Mouse (Mus musculus) neural tube, embryonic 15.5 days (tissue): ENCODE measurements around the gene Tspyl1. TPM values are rescaled to one million over a fixed set of nuclear protein-coding genes. Genes with fewer than 3 reads are reported as not detected.
"Not testable (repeated sequence)": the region's sequence is repeated elsewhere in the genome, so short reads cannot be mapped to it uniquely, and the experiment has no call there.

Source experiments
- ATAC-seq: fragments of 200-750 bp; cut with Nextera tagmentation; 2 replicates; pipeline ENCODE4 v1.8.0; 2017; ENCODE audit warnings: mild to moderate bottlenecking, moderate TSS enrichment, moderate library complexity; ENCODE audit not compliant: low FRiP score
- H3K27ac ChIP-seq: fragments of 300-500 bp; sonication (generic); replicated peaks from 2 replicates; pipeline ENCODE4 v1.5.1; 2015; ENCODE audit warnings: mild to moderate bottlenecking, inconsistent platforms
- H3K27me3 ChIP-seq: fragments of 300-500 bp; sonication (generic); replicated peaks from 2 replicates; pipeline ENCODE4 v1.6.1; 2015; ENCODE audit warnings: inconsistent platforms
- H3K36me3 ChIP-seq: fragments of 300-500 bp; sonication (generic); 2 replicates; pipeline ENCODE4 v1.6.1; 2015; ENCODE audit warnings: inconsistent platforms
- H3K4me1 ChIP-seq: fragments of 300-500 bp; sonication (generic); 2 replicates; pipeline ENCODE4 v1.6.1; 2015; ENCODE audit warnings: inconsistent platforms
- H3K4me2 ChIP-seq: fragments of 300-500 bp; sonication (generic); 2 replicates; pipeline ENCODE4 v1.6.1; 2015; ENCODE audit warnings: inconsistent platforms, mild to moderate bottlenecking, moderate library complexity
- H3K4me3 ChIP-seq: fragments of 300-500 bp; sonication (generic); replicated peaks from 2 replicates; pipeline ENCODE4 v1.5.1; 2015; ENCODE audit warnings: mild to moderate bottlenecking, inconsistent platforms
- H3K9ac ChIP-seq: fragments of 300-500 bp; sonication (generic); replicated peaks from 2 replicates; pipeline ENCODE4 v1.6.1; 2015; ENCODE audit warnings: mild to moderate bottlenecking, inconsistent platforms
- H3K9me3 ChIP-seq: fragments of 300-500 bp; sonication (generic); replicated peaks from 2 replicates; pipeline ENCODE4 v1.6.1; 2016; ENCODE audit warnings: inconsistent platforms
- WGBS: fragments of 180-500 bp; shearing (Covaris S2); methylation state at CpG from one replicate; pipeline ENCODE4 v1.1.7; 2015; ENCODE audit warnings: mixed read lengths; 5-methylcytosine and 5-hydroxymethylcytosine counted together
- polyA plus RNA-seq: library from polyadenylated mRNA; unstranded; fragments of >200 nt; fragmentation: Nextera tagmentation; extraction: Ambion mirVana; gene quantifications from 2 replicates; pipeline ENCODE4 v1.2.1, GENCODE M21; 2015

Tspyl1 gene
- polyA plus RNA-seq = 139 and 158 TPM in 2 replicates

DNA sequence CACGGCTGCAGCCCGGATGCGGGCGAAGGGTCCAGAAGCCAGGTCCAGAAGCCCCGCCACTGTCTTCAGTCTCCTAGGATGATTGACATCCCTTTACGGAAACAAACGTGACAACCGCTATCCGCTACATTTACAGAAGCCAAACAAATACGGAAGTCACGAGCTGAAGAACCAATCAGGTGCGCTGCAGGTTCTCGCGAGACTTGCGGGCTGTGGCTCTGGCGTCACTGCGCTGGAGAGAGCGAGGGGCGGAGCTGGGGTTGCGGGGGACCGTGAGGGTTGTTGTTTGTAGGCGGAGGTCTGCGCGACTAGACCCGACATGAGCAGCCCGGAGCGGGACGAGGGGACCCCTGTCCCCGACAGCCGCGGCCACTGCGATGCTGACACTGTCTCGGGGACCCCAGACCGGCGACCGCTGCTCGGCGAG is at the start of gene Tspyl1:
Gene Tspyl1 (plus strand): TSS at position 229 of the 427 bp plus-strand sequence.
- Histone ChIP-seq H3K4me3 (peak within 1 kb of the TSS; percentile 71), H3K36me3 (peaks cover under 1% of the 10 kb centered on the region; the same call in 1 of the 2 replicates), H3K27me3 (no peaks in the 10 kb centered on the region), H3K9me3 (no peaks in the 10 kb centered on the region), H3K4me2 (peak within 1 kb of the TSS; percentile 73), H3K27ac (peak within 1 kb of the TSS; percentile 89), H3K4me1 (peaks cover 24% of the 10 kb centered on the region), H3K9ac (peak within 1 kb of the TSS; percentile 90)
- ATAC-seq = peak; percentile 99
- WGBS = 0% methylated on average over 38 of the region's 38 CpGs

DNA sequence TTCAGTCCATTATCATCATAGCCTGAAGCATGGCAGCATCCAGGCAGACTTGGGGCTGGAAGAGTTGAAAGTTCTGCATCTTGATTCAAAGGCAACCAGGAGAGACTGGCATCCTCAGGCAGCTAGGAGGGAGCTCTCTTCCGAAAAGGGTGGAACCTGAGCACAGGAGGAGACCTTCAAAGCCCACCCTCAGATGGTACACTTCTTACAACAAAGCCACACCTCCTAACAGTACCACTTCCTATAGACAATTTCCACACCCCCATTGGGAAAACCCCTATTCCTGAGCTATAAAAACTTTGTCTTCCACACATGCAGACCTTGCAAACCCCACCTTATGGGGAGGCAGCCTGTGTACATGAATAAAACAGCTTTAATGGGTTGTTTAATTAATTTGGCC is 48.6 kb upstream of the Tspyl1 start:
- Histone ChIP-seq H3K4me3 (no peak overlapping the region), H3K9me3 (no peaks in the 10 kb centered on the region), H3K9ac (no peak overlapping the region), H3K4me1 (no peaks in the 10 kb centered on the region), H3K36me3 (no peaks in the 10 kb centered on the region), H3K27ac (no peak overlapping the region), H3K4me2 (no peak overlapping the region), H3K27me3 (no peaks in the 10 kb centered on the region)
- ATAC-seq = no peak
- 50% methylated on average over 1 of the region's 1 CpGs for WGBS

DNA sequence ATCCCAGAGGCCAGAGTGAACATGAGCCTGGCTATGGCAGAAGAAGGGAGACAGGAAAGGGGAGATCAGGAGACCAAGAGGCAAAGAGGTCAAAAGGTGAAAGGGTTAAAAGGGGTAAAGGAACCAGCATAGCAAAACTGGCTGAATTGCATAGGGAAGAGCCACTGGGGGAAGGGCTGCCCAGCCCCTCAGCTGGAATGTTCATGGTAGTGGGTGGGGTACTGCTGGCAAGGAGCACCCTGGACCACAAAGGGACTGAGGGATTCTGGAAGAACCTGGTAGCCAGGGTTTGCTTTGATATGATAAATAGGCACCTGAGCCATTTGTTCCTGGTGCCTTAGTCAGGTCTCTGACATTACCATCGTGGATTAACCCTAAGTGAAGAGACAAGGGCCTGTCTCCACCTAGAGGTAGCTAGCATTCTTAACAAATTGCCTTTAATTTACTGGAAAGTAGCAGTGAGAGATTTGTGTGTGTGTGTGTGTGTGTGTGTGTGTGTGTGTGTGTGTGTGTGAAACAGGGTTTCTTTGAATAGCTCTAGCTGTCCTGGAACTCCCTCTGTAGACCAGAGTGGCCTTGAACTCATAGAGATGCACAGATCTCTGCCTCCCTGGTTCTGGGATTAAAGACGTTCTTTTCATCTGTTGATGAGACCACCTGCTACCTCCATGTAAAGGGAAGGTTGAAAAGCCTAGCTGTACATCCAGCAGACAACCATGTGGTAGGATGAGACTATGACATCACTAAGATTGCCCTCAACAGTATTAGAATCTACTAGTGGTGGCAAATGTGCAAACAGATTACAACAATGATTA is 47.9 kb upstream of the Tspyl1 start:
- no peak for ATAC-seq
- Histone ChIP-seq H3K27ac (no peak overlapping the region), H3K4me2 (no peak overlapping the region), H3K4me1 (no peaks in the 10 kb centered on the region), H3K4me3 (no peak overlapping the region), H3K9ac (no peak overlapping the region), H3K9me3 (no peaks in the 10 kb centered on the region), H3K36me3 (no peaks in the 10 kb centered on the region), H3K27me3 (no peaks in the 10 kb centered on the region)
- WGBS = 17% methylated on average over 2 of the region's 2 CpGs

DNA sequence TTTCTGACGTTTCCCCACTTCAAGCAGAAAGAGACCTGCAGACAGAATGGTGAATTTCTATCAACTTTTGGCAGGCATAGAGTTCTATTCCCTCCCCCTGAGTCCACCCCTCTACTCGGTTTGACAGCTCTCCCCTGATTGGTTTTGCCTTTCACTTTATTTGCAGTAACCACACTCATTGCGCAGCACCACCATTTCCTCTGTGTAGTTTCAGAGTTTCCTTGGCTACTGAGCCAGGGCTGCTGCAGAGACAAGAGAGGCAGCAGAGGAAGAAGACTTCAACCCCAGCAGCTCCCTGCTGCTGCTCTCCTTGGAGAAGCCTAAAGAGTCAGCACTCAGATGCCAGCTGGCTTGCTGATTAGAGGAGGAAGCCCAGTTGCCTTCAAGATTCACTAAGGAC is 46.6 kb upstream of the Tspyl1 start:
- H3K4me3 ChIP-seq = no peak overlapping the region
- H3K9me3 ChIP-seq = no peaks in the 10 kb centered on the region
- no peaks in the 10 kb centered on the region for H3K36me3 ChIP-seq
- H3K4me2 ChIP-seq = no peak overlapping the region
- ATAC-seq = no peak
- 25% methylated on average over 3 of the region's 3 CpGs for WGBS
- no peak overlapping the region for H3K9ac ChIP-seq
- no peaks in the 10 kb centered on the region for H3K27me3 ChIP-seq
- H3K27ac ChIP-seq = no peak overlapping the region
- no peaks in the 10 kb centered on the region for H3K4me1 ChIP-seq

DNA sequence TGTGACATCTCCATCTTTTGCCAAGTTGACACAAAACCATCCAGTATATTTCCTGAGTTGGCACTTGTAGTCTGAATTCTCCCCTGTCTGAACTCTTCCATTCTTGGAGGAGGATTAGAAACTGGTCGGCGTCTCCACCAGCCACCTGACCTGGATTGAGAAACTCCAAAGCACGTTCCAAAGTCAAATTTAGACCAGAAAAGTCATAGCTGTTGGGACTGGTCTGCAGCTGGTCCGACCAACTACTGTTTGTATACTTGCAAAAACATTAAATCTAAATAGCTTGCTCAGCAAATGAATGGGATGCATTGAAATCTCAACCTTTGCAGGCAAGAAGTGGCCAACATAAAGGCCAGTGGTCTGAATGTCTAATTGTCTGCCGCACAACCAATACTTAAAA is 45.4 kb upstream of the Tspyl1 start:
- WGBS = 87% methylated on average over 5 of the region's 5 CpGs
- Histone ChIP-seq H3K4me2 (no peak overlapping the region), H3K4me1 (no peaks in the 10 kb centered on the region), H3K4me3 (no peak overlapping the region), H3K27me3 (no peaks in the 10 kb centered on the region), H3K27ac (no peak overlapping the region), H3K9me3 (no peaks in the 10 kb centered on the region), H3K9ac (no peak overlapping the region), H3K36me3 (no peaks in the 10 kb centered on the region)
- no peak for ATAC-seq

DNA sequence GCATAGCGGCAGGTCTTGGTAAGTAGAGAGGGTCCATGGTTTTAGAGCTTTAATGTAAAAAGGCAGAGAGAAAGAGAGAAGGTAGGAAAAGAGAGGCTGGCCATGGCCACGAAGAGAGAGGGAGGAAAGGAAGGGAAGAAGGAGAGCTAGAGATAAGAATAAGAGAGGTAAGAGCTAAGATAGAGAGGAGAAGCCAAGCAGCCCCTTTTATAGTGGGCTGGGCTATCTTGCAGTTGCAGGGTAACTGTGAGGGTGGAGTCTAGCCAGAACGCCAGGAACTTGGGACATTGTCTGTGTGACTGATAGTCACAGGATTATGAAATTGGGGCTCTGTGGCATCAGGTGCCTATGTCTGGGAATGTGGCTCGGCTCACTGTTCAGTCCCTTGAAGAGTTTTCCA is 43.5 kb upstream of the Tspyl1 start:
- WGBS = 78% methylated on average over 4 of the region's 4 CpGs
- no peak for ATAC-seq
- no peak overlapping the region for H3K4me3 ChIP-seq
- no peaks in the 10 kb centered on the region for H3K36me3 ChIP-seq
- H3K27me3 ChIP-seq = no peaks in the 10 kb centered on the region
- no peak overlapping the region for H3K4me2 ChIP-seq
- no peaks in the 10 kb centered on the region for H3K4me1 ChIP-seq
- H3K9me3 ChIP-seq = no peaks in the 10 kb centered on the region
- no peak overlapping the region for H3K27ac ChIP-seq
- no peak overlapping the region for H3K9ac ChIP-seq

DNA sequence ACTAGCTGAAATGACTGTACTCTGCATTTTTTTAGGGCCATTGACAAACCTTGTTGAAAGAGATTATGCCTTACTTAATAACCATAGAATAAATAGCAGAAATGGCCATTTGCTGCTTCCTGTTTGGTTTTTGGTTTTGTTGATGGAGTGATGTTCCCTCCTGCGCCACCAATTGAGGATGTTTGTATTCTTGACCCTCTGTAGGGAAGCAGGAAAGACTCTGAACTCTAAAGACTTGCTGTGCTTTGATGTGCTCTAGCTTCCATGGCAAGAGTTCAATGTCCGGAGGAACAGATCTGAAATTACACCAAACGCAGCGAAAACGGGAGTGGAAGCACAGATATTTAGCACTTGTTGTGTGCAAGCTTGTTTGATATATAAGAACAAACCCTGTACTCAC is 37.2 kb upstream of the Tspyl1 start:
- Histone ChIP-seq H3K4me2 (no peak overlapping the region), H3K4me3 (no peak overlapping the region), H3K9me3 (no peaks in the 10 kb centered on the region), H3K27me3 (no peaks in the 10 kb centered on the region), H3K36me3 (no peaks in the 10 kb centered on the region), H3K9ac (no peak overlapping the region), H3K4me1 (no peaks in the 10 kb centered on the region), H3K27ac (no peak overlapping the region)
- ATAC-seq = no peak
- WGBS = 86% methylated on average over 5 of the region's 5 CpGs

DNA sequence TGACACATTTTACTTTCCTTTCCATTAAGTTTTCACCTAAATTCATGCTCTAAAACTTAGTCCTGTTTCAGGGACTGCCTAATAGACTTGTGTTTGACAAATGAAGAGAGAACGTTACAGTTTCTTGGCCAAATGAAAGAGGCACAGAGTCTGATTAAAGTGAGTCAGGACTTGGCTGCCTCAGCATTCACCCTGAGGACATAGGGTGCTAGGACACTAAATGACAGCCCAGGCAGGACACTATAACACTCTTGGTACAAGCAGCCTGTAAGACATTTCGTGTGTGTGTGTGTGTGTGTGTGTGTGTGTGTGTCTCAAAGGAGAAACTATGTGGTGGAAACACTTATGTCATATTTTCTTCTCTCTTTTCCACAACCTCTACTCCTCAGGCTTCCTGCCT is 35.9 kb upstream of the Tspyl1 start:
- H3K27me3 ChIP-seq = no peaks in the 10 kb centered on the region
- H3K4me2 ChIP-seq = no peak overlapping the region
- no peak overlapping the region for H3K9ac ChIP-seq
- no peaks in the 10 kb centered on the region for H3K36me3 ChIP-seq
- 80% methylated on average over 2 of the region's 2 CpGs for WGBS
- no peaks in the 10 kb centered on the region for H3K9me3 ChIP-seq
- no peak overlapping the region for H3K27ac ChIP-seq
- no peak overlapping the region for H3K4me3 ChIP-seq
- H3K4me1 ChIP-seq = no peaks in the 10 kb centered on the region
- no peak for ATAC-seq

DNA sequence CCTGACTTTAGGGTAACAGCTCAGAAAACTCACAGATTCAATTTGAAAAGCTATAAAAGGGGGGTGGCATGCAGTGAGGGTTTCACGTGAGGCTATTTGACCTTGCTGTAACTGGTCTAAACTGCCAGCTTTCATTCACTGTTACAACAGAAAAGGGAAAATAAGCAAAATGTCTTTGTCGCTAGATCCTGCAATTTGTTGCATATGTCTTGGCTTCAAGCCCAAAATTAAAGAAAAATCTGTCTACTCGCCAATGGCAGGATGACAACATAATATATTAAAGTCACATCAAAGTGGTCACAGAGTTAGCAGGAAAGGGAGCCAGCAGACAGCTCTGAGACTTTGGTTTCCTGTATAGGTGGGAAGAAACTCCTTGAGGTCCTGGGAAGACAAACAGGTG is 34.2 kb upstream of the Tspyl1 start:
- no peak for ATAC-seq
- no peaks in the 10 kb centered on the region for H3K36me3 ChIP-seq
- no peaks in the 10 kb centered on the region for H3K4me1 ChIP-seq
- H3K9ac ChIP-seq = no peak overlapping the region
- no peaks in the 10 kb centered on the region for H3K27me3 ChIP-seq
- H3K4me3 ChIP-seq = no peak overlapping the region
- H3K27ac ChIP-seq = no peak overlapping the region
- H3K9me3 ChIP-seq = no peaks in the 10 kb centered on the region
- WGBS = 47% methylated on average over 3 of the region's 3 CpGs
- H3K4me2 ChIP-seq = no peak overlapping the region

DNA sequence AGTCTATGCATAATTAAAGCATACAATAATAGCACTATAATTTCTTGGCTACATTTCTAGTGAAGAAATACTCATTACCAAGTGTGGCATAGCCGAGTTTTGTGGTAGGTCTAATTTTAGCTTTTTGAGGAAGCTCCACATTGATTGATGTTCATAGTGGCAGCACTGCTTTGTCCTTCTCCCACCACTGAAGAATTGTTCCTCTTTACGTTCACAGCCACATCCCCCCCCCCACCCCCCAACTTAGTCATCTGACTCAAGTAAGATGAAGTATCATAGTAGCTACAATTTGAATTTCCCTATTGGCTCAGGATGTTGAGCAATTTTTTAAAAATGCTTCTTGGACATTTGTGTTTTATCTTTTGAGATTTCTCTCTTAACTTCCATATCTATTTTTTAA is 32.4 kb upstream of the Tspyl1 start:
- WGBS = 35% methylated on average over 2 of the region's 2 CpGs

DNA sequence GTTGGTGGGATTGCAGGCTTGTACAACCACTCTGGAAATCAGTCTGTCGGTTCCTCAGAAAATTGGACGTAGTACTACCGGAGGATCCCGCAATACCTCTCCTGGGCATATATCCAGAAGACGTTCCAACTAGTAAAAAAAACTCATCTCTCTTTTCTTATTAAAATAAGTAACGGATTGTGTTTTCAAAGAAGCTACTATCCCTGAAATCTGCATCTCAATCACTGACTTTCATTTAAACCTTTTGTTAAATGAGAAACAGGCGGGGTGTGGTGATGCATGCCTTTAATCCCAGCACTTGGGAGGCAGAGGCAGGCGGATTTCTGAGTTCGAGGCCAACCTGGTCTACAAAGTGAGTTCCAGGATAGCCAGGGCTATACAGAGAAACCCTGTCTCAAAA is 29.2 kb upstream of the Tspyl1 start:
- 93% methylated on average over 9 of the region's 9 CpGs for WGBS
- not testable (repeated sequence) for ATAC-seq

More for the DNA sequence above, 32.4 kb upstream of the Tspyl1 start:
- no peak for ATAC-seq
- H3K27ac ChIP-seq = no peak overlapping the region
- no peaks in the 10 kb centered on the region for H3K27me3 ChIP-seq
- H3K9me3 ChIP-seq = no peaks in the 10 kb centered on the region
- H3K4me2 ChIP-seq = no peak overlapping the region
- no peak overlapping the region for H3K9ac ChIP-seq
- H3K4me3 ChIP-seq = no peak overlapping the region
- no peaks in the 10 kb centered on the region for H3K36me3 ChIP-seq
- no peaks in the 10 kb centered on the region for H3K4me1 ChIP-seq

DNA sequence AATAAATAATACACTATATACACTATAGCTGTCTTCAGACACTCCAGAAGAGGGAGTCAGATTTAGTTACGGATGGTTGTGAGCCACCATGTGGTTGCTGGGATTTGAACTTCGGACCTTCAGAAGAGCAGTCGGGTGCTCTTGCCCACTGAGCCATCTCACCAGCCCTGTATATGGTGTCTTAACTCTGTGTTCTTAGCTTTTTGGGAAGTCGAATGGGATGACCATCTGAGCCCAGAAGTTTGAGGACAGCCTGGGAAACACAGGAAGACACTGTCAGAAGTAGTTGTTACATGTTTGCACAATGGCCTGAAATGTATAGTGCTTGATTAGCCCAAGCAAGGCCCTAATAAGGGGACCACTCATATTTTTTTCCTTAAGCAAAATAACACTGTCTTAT is 16.9 kb upstream of the Tspyl1 start:
- H3K36me3 ChIP-seq = no peaks in the 10 kb centered on the region
- 83% methylated on average over 4 of the region's 4 CpGs for WGBS
- H3K27me3 ChIP-seq = no peaks in the 10 kb centered on the region
- H3K9me3 ChIP-seq = no peaks in the 10 kb centered on the region
- no peak for ATAC-seq
- no peak overlapping the region for H3K9ac ChIP-seq
- H3K4me3 ChIP-seq = no peak overlapping the region
- no peaks in the 10 kb centered on the region for H3K4me1 ChIP-seq
- no peak overlapping the region for H3K4me2 ChIP-seq
- H3K27ac ChIP-seq = no peak overlapping the region

More for the DNA sequence above, 29.2 kb upstream of the Tspyl1 start:
- H3K4me2 ChIP-seq, H3K9me3 ChIP-seq, H3K27ac ChIP-seq, H3K4me3 ChIP-seq, H3K27me3 ChIP-seq, H3K9ac ChIP-seq, H3K4me1 ChIP-seq, H3K36me3 ChIP-seq: not testable (repeated sequence)
